Mouse (Mus musculus): ENCODE data around the gene Mrpl41.

The Mrpl41 gene

GRCm38 (mm10) chr2:24935057-24935796, 39.7 kb downstream of the Mrpl41 start, which contains the start of gene Arrdc1:
Gene Arrdc1 (minus strand): TSS chr2:24935252.
- peak; percentile 74 for DNase-seq

- DNase-seq = peak; percentile 45
These were observed 40.4 kb downstream of the Mrpl41 start for GRCm38 (mm10) chr2:24934441-24934963.

GRCm38 (mm10) chr2:24929593-24929992, 45.3 kb downstream of the Mrpl41 start:
- DNase-seq = no peak

- DNase-seq = no peak
These were observed 45.8 kb downstream of the Mrpl41 start for GRCm38 (mm10) chr2:24929119-24929518.

- no peak for DNase-seq
These were observed 47.0 kb downstream of the Mrpl41 start for GRCm38 (mm10) chr2:24927810-24928479.

DNA sequence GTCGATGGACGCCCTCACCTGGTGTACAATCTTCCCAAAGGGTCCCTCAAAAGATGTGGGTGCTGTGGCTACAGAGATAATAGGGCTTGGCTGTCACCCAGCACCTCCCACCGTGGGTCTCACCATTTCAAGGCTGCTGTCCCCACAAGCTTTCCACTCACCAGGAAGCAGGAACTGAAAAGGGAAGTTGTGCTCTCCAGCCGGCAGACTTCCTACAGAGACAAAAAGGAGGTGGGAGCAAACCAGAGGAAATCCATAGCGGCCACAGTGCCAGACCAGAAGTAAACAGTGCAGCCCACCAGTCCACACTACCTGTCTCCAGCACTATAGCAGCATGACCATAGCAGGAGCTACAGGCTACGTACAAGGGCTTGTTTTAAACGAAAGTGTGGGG, 47.9 kb downstream of the Mrpl41 start:
- DNase-seq = no peak

GRCm38 (mm10) chr2:24926345-24926964, 48.4 kb downstream of the Mrpl41 start:
- no peak for DNase-seq

DNA sequence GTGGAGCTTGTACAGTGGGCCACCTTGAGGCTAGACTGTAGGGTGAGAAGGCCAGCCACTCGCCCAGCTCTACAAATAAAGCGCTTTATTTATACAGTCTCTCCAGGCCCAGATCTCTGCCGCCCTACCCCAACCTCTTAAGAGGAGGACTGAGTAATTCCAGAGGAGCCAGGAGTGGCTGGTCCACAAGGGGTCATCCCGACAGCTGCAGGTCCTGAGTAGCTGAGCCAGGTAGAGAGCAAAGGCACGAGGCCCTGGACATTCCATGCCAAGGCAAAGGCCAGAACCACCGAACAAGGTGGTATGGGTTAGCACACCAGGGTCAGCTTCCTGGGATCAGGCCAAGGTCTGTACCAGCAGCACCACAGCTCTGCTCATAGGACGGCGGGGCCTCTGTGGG, 49.6 kb downstream of the Mrpl41 start:
- DNase-seq = no peak

Data from right cerebral cortex, postnatal 4 days (tissue).